Mouse (Mus musculus) embryo, embryonic 11 days (tissue): ENCODE results near the gene Cfdp1.
A peak's percentile ranks its signal among the peaks of the same experiment; 100 is the strongest.

Experiments used
- DNase-seq: peaks from one replicate; pipeline ENCODE4 v3.0.0-alpha.2; 2015

Gene Cfdp1

GRCm38 (mm10) chr8:111853861-111854501, at the start of gene Cfdp1:
TSS of gene Cfdp1 (minus strand) at chr8:111854291.
- DNase-seq: peak; percentile 98

- DNase-seq: peak; percentile 57
These were observed 48.0 kb upstream of the Cfdp1 start for GRCm38 (mm10) chr8:111902080-111902479.

- DNase-seq: no peak
These were observed 44.5 kb upstream of the Cfdp1 start for GRCm38 (mm10) chr8:111898586-111898985.

GRCm38 (mm10) chr8:111894955-111895354, 40.9 kb upstream of the Cfdp1 start:
- no peak for DNase-seq

- DNase-seq: no peak
These were observed 38.5 kb upstream of the Cfdp1 start for GRCm38 (mm10) chr8:111892615-111893014.

GRCm38 (mm10) chr8:111891983-111892382, 37.9 kb upstream of the Cfdp1 start:
- DNase-seq: peak; percentile 48

GRCm38 (mm10) chr8:111890911-111891303, 36.8 kb upstream of the Cfdp1 start:
- DNase-seq: no peak

- no peak for DNase-seq
These were observed 36.1 kb upstream of the Cfdp1 start for GRCm38 (mm10) chr8:111889931-111890910.

- no peak for DNase-seq
These were observed 34.1 kb upstream of the Cfdp1 start for GRCm38 (mm10) chr8:111888091-111888650.

GRCm38 (mm10) chr8:111887479-111887878, 33.4 kb upstream of the Cfdp1 start:
- no peak for DNase-seq

GRCm38 (mm10) chr8:111883615-111884014, 29.5 kb upstream of the Cfdp1 start:
- no peak for DNase-seq

GRCm38 (mm10) chr8:111881591-111881990, 27.5 kb upstream of the Cfdp1 start:
- peak; percentile 74 for DNase-seq

GRCm38 (mm10) chr8:111877711-111878110, 23.6 kb upstream of the Cfdp1 start:
- DNase-seq: no peak

- DNase-seq: peak; percentile 98
These were observed 22.4 kb upstream of the Cfdp1 start, which contains the start of gene Tmem170 for GRCm38 (mm10) chr8:111876355-111876948. TSS of gene Tmem170 (minus strand) at chr8:111876750.

- DNase-seq: no peak
These were observed 21.7 kb upstream of the Cfdp1 start for GRCm38 (mm10) chr8:111875758-111876157.

GRCm38 (mm10) chr8:111871278-111871677, 17.2 kb upstream of the Cfdp1 start:
- DNase-seq: no peak

- DNase-seq: no peak
These were observed 16.3 kb upstream of the Cfdp1 start for GRCm38 (mm10) chr8:111870379-111870778.

GRCm38 (mm10) chr8:111868664-111869063, 14.6 kb upstream of the Cfdp1 start:
- no peak for DNase-seq

GRCm38 (mm10) chr8:111865857-111866256, 11.8 kb upstream of the Cfdp1 start:
- no peak for DNase-seq

- DNase-seq: no peak
These were observed 11.2 kb upstream of the Cfdp1 start for GRCm38 (mm10) chr8:111865130-111865852.

- no peak for DNase-seq
These were observed 10.6 kb upstream of the Cfdp1 start for GRCm38 (mm10) chr8:111864648-111865047.

- no peak for DNase-seq
These were observed 9.2 kb upstream of the Cfdp1 start for GRCm38 (mm10) chr8:111863280-111863679.
